Mouse (Mus musculus) ES-E14 (cell line): ENCODE results near the gene Myo5c.

ENCODE experiments used
- MAFK ChIP-seq: IDR thresholded peaks from 2 replicates; pipeline ENCODE4 v1.6.1; 2014; ENCODE audit warnings: mild to moderate bottlenecking, low read depth, low read length, inconsistent platforms; ENCODE audit not compliant: insufficient read depth
- ZNF384 ChIP-seq: IDR thresholded peaks from 2 replicates; pipeline ENCODE4 v1.6.1; 2012; ENCODE audit warnings: low read depth, low read length, inconsistent platforms

GRCm38 (mm10) chr9:75306126-75306898 lies 74.5 kb downstream of the Myo5c start, which contains the start of gene Gnb5:
- TF ChIP-seq ZNF384 (no peak), MAFK (no peak)
